13 mouse cellular contexts compared by ENCODE assay signal in genomic region chr9:14705321-14706162, GRCm38 (mm10). TPM values are rescaled to one million over a fixed set of nuclear protein-coding genes. Genes with fewer than 3 reads are reported as not detected.
DNase-seq lines count a peak whose midpoint lies in the region; ATAC-seq and TF ChIP-seq lines count a peak whose summit lies in the region.
"Had no signal": no experiment of that assay in that cellular context is flagged by ENCODE, and none has a peak within 500 bp of the region (broad histone marks: within the 10 kb centered on the region; RNA-seq: fewer than 3 reads in every experiment).

No protein-coding gene starts in this region.

- H3K9me3 ChIP-seq in embryonic facial prominence, embryonic 12.5 days = no peaks in the 10 kb centered on the region
- no peaks in the 10 kb centered on the region for H3K9me3 ChIP-seq in embryonic facial prominence, embryonic 10.5 days
- no peaks in the 10 kb centered on the region for H3K9me3 ChIP-seq in kidney, postnatal 0 days (replicated peaks; ENCODE audit: low read length)
- H3K9me3 ChIP-seq in ES-E14 (ENCODE audit: control insufficient read depth, insufficient read depth, low read depth, low read length) = no peaks in the 10 kb centered on the region
- H3K9me3 ChIP-seq in heart, embryonic 12.5 days (replicated peaks) = no peaks in the 10 kb centered on the region
- H3K9me3 ChIP-seq: limb, embryonic 15.5 days had no signal

- DNase-seq in embryonic facial prominence, embryonic 10.5 days (ENCODE audit: low spot score) = no peak
- peak; percentile 23 for DNase-seq in kidney, postnatal 0 days (ENCODE audit: low spot score)
- DNase-seq in kidney, adult 8-10 months = no peak
- no peak for DNase-seq in ES-E14 (ENCODE audit: low read depth, low spot score)
- peak; percentile 38 for DNase-seq in layer of hippocampus, adult 9-10 months (ENCODE audit: low spot score)
- DNase-seq in spleen, adult 12 weeks (ENCODE audit: low spot score) = no peak
- DNase-seq: heart, adult 11 months; lung, postnatal 14 days; thymus, postnatal 36 days had no signal

- H3K4me1 ChIP-seq in embryonic facial prominence, embryonic 12.5 days = peaks cover 5% of the 10 kb centered on the region; the same call in 1 of the 2 replicates
- H3K4me1 ChIP-seq in embryonic facial prominence, embryonic 10.5 days = peaks cover 8% of the 10 kb centered on the region; the same call in 1 of the 2 replicates
- H3K4me1 ChIP-seq in kidney, postnatal 0 days (replicated peaks; ENCODE audit: insufficient read depth, low read length) = peaks cover 6% of the 10 kb centered on the region; the same call in 1 of the 2 replicates
- no peaks in the 10 kb centered on the region for H3K4me1 ChIP-seq in ES-E14 (ENCODE audit: control insufficient read depth in 2 of 2, insufficient read depth in 2 of 2, low read length in 2 of 2, poor library complexity in 1 of 2)
- peaks cover 10% of the 10 kb centered on the region for H3K4me1 ChIP-seq in heart, embryonic 12.5 days (replicated peaks)

- WGBS in embryonic facial prominence, embryonic 12.5 days = 65% methylated on average over 13 of the region's 13 CpGs
- 83% methylated on average over 13 of the region's 13 CpGs for WGBS in embryonic facial prominence, embryonic 10.5 days
- WGBS in kidney, postnatal 0 days = 49% methylated on average over 13 of the region's 13 CpGs
- 64% methylated on average over 13 of the region's 13 CpGs for WGBS in heart, embryonic 12.5 days

- H3K9ac ChIP-seq in embryonic facial prominence, embryonic 12.5 days = no peak overlapping the region
- no peak overlapping the region for H3K9ac ChIP-seq in kidney, postnatal 0 days (ENCODE audit: low read depth, low read length)
- H3K9ac ChIP-seq in ES-E14 (ENCODE audit: insufficient read depth, low read depth, low read length, poor library complexity, severe bottlenecking) = no peak overlapping the region; the same call in 1 of the 2 replicates
- H3K9ac ChIP-seq in heart, embryonic 12.5 days = no peak overlapping the region
- H3K9ac ChIP-seq: limb, embryonic 15.5 days had no signal

- H3K36me3 ChIP-seq in embryonic facial prominence, embryonic 12.5 days = no peaks in the 10 kb centered on the region
- no peaks in the 10 kb centered on the region for H3K36me3 ChIP-seq in embryonic facial prominence, embryonic 10.5 days (replicated peaks)
- no peaks in the 10 kb centered on the region for H3K36me3 ChIP-seq in kidney, postnatal 0 days (ENCODE audit: insufficient read depth, low read length)
- H3K36me3 ChIP-seq in ES-E14 (ENCODE audit: control insufficient read depth, insufficient read depth, low read length, poor library complexity, severe bottlenecking) = no peaks in the 10 kb centered on the region
- H3K36me3 ChIP-seq in heart, embryonic 12.5 days = no peaks in the 10 kb centered on the region
- H3K36me3 ChIP-seq: limb, embryonic 15.5 days had no signal

- H3K4me3 ChIP-seq in embryonic facial prominence, embryonic 12.5 days = no peak overlapping the region
- no peak overlapping the region for H3K4me3 ChIP-seq in embryonic facial prominence, embryonic 10.5 days
- H3K4me3 ChIP-seq in kidney, postnatal 0 days (replicated peaks; ENCODE audit: low read depth, low read length) = no peak overlapping the region
- peak overlapping the region; percentile 3 to 24; a peak in 1 of 4 replicates for H3K4me3 ChIP-seq in ES-E14 (ENCODE audit: insufficient read depth in 1 of 2, low read depth in 1 of 2, low read length in 2 of 2, poor library complexity in 1 of 2, severe bottlenecking in 1 of 2)
- H3K4me3 ChIP-seq in heart, embryonic 12.5 days = no peak overlapping the region
- H3K4me3 ChIP-seq: limb, embryonic 15.5 days had no signal

- ATAC-seq in embryonic facial prominence, embryonic 12.5 days (ENCODE audit: insufficient number of reproducible peaks, insufficient read depth, low FRiP score, low TSS enrichment) = 0 out of 2 replicates have a peak, but pooled peaks have one; percentile 35
- ATAC-seq in kidney, postnatal 0 days (replicated peaks; ENCODE audit: low FRiP score, low read depth) = no peak
- ATAC-seq in heart, embryonic 12.5 days (ENCODE audit: insufficient number of reproducible peaks, low FRiP score) = no peak

- H3K27me3 ChIP-seq in embryonic facial prominence, embryonic 12.5 days = no peaks in the 10 kb centered on the region
- H3K27me3 ChIP-seq in embryonic facial prominence, embryonic 10.5 days (replicated peaks; ENCODE audit: low read depth, poor library complexity, severe bottlenecking) = no peaks in the 10 kb centered on the region
- H3K27me3 ChIP-seq in kidney, postnatal 0 days (ENCODE audit: insufficient read depth, low read length) = no peaks in the 10 kb centered on the region
- no peaks in the 10 kb centered on the region for H3K27me3 ChIP-seq in heart, embryonic 12.5 days (replicated peaks)
- H3K27me3 ChIP-seq: limb, embryonic 15.5 days had no signal

- H3K27ac ChIP-seq in embryonic facial prominence, embryonic 12.5 days = no peak overlapping the region
- H3K27ac ChIP-seq in embryonic facial prominence, embryonic 10.5 days (replicated peaks) = no peak overlapping the region
- 0 out of 2 replicates have a peak overlapping the region, but pooled peaks have one; percentile 19 for H3K27ac ChIP-seq in kidney, postnatal 0 days
- no peak overlapping the region for H3K27ac ChIP-seq in ES-E14 (ENCODE audit: insufficient read depth, low read depth, low read length, poor library complexity, severe bottlenecking)
- no peak overlapping the region for H3K27ac ChIP-seq in heart, embryonic 12.5 days (ENCODE audit: poor library complexity, severe bottlenecking)
- H3K27ac ChIP-seq: limb, embryonic 15.5 days had no signal

- H3K4me2 ChIP-seq in embryonic facial prominence, embryonic 12.5 days (replicated peaks) = no peak overlapping the region
- no peak overlapping the region for H3K4me2 ChIP-seq in kidney, postnatal 0 days (ENCODE audit: low read length)
- H3K4me2 ChIP-seq in heart, embryonic 12.5 days = no peak overlapping the region
- H3K4me2 ChIP-seq: limb, embryonic 15.5 days had no signal

- TF ChIP-seq CTCF in kidney, postnatal 0 days (IDR thresholded peaks at IDR 0.05; ENCODE audit: low read depth) = no peak

- in situ Hi-C loops in ES-E14 (cut with MboI; ENCODE audit: low sequenced_read_pairs in 2 of 2, unreplicated experiment in 2 of 2) = no loop called here

TF ChIP-seq in ES-E14, 5 proteins besides CTCF, POLR2A, EP300 and RAD21:
- TF ChIP-seq ZC3H11A (IDR thresholded peaks at IDR 0.05; ENCODE audit: borderline replicate concordance, low read depth, low read length) (no peak), CHD2 (IDR thresholded peaks at IDR 0.05; ENCODE audit: low read depth, low read length) (no peak), MAFK (IDR thresholded peaks at IDR 0.05; ENCODE audit: insufficient read depth, low read depth, low read length) (no peak), HCFC1 (IDR thresholded peaks at IDR 0.05; ENCODE audit: borderline replicate concordance, insufficient read depth, low read length) (no peak), ZNF384 (IDR thresholded peaks at IDR 0.05; ENCODE audit: low read depth, low read length) (no peak)
TF ChIP-seq in ES-E14: peak in this region for 0.

RNA-seq across cellular contexts. Expression of gene Piwil4, which starts 35.0 kb away (rescaled TPM):
- polyA plus RNA-seq in embryonic facial prominence, embryonic 12.5 days (2016; fragmentation: Nextera tagmentation; extraction: Ambion mirVana) = 0.08 and 0.18 TPM in 2 replicates
- polyA plus RNA-seq in embryonic facial prominence, embryonic 10.5 days (2016; fragmentation: Nextera tagmentation; extraction: Ambion mirVana) = 0.23 TPM in 1 of 2 replicates, not detected in the other
- 0.08 and 0.11 TPM in 2 replicates for polyA plus RNA-seq in kidney, postnatal 0 days (2015; fragmentation: Nextera tagmentation; extraction: Ambion mirVana)
- 2.7 and 4.8 TPM in 2 replicates for total RNA-seq in ES-E14 (2012; rRNA removed)
- 0.08 TPM in 1 of 2 replicates, not detected in the other for polyA plus RNA-seq in heart, embryonic 12.5 days (2016; fragmentation: Nextera tagmentation; extraction: Ambion mirVana)
- total RNA-seq: common myeloid progenitor, adult 5-6 weeks had no signal

RNA-seq across cellular contexts. Expression of gene Fut4, which starts 46.7 kb away (rescaled TPM):
- 3.7 and 4.6 TPM in 2 replicates for polyA plus RNA-seq in embryonic facial prominence, embryonic 12.5 days (2016; fragmentation: Nextera tagmentation; extraction: Ambion mirVana)
- polyA plus RNA-seq in embryonic facial prominence, embryonic 10.5 days (2016; fragmentation: Nextera tagmentation; extraction: Ambion mirVana) = 6.3 and 7.6 TPM in 2 replicates
- 2.9 and 3.2 TPM in 2 replicates for polyA plus RNA-seq in kidney, postnatal 0 days (2015; fragmentation: Nextera tagmentation; extraction: Ambion mirVana)
- 1.3 and 1.4 TPM in 2 replicates for total RNA-seq in ES-E14 (2012; rRNA removed)
- polyA plus RNA-seq in heart, embryonic 12.5 days (2016; fragmentation: Nextera tagmentation; extraction: Ambion mirVana) = 1.7 and 2.0 TPM in 2 replicates

Comparison
In these comparisons a context has a peak if more than half of its experiments do, and no peak if none do; other contexts are left out.
1. DNase-seq: peak in kidney, postnatal 0 days (single experiment) and layer of hippocampus, adult 9-10 months (single experiment); none in embryonic facial prominence, embryonic 10.5 days (single experiment), kidney, adult 8-10 months (0 of 2), ES-E14 (single experiment) and spleen, adult 12 weeks (single experiment).
2. H3K4me3 ChIP-seq: peak in ES-E14 (2 of 2); none in embryonic facial prominence, embryonic 12.5 days (single experiment), embryonic facial prominence, embryonic 10.5 days (single experiment), kidney, postnatal 0 days (single experiment) and heart, embryonic 12.5 days (single experiment).